Mouse (Mus musculus): Measurements from ENCODE around the gene 1700123O20Rik. TPM values are rescaled to one million over a fixed set of nuclear protein-coding genes. Genes with fewer than 3 reads are reported as not detected.

Gene 1700123O20Rik
- polyA plus RNA-seq, 1 experiment from 2014 or later: 67.5 TPM

- no peak for ATAC-seq
These were observed 48.0 kb downstream of the 1700123O20Rik start for GRCm38 (mm10) chr14:54734004-54734403.

GRCm38 (mm10) chr14:54735221-54735620 lies 49.2 kb downstream of the 1700123O20Rik start:
- H3K4me2 ChIP-seq (replicated peaks; ENCODE audit: low read depth, low read length): no peak overlapping the region
- H3K27me3 ChIP-seq (replicated peaks; ENCODE audit: insufficient read depth, low read length): no peaks in the 10 kb centered on the region
- H3K9ac ChIP-seq (replicated peaks; ENCODE audit: low read depth): no peak overlapping the region
- H3K4me3 ChIP-seq (ENCODE audit: low read depth, low read length): no peak overlapping the region
- no peaks in the 10 kb centered on the region for H3K4me1 ChIP-seq (ENCODE audit: insufficient read depth, low read depth, low read length)
- no peaks in the 10 kb centered on the region for H3K36me3 ChIP-seq (ENCODE audit: insufficient read depth, low read length)
- H3K27ac ChIP-seq (ENCODE audit: low read length): no peak overlapping the region
- no peaks in the 10 kb centered on the region for H3K9me3 ChIP-seq (ENCODE audit: low read length)
- ATAC-seq: no peak
- 65% methylated on average over 4 of the region's 4 CpGs for WGBS
- no peak for DNase-seq (ENCODE audit: low spot score)
- TF ChIP-seq EP300 (IDR thresholded peaks at IDR 0.05) (no peak), CTCF (IDR thresholded peaks at IDR 0.05) (no peak)

More at GRCm38 (mm10) chr14:54734004-54734403, 48.0 kb downstream of the 1700123O20Rik start:
- TF ChIP-seq CTCF (IDR thresholded peaks at IDR 0.05) (no peak), EP300 (IDR thresholded peaks at IDR 0.05) (no peak)
- Histone ChIP-seq H3K4me2 (replicated peaks; ENCODE audit: low read depth, low read length) (no peak overlapping the region), H3K36me3 (ENCODE audit: insufficient read depth, low read length) (no peaks in the 10 kb centered on the region), H3K9ac (replicated peaks; ENCODE audit: low read depth) (no peak overlapping the region), H3K4me1 (ENCODE audit: insufficient read depth, low read depth, low read length) (no peaks in the 10 kb centered on the region), H3K9me3 (ENCODE audit: low read length) (no peaks in the 10 kb centered on the region), H3K27ac (ENCODE audit: low read length) (no peak overlapping the region), H3K4me3 (ENCODE audit: low read depth, low read length) (no peak overlapping the region), H3K27me3 (replicated peaks; ENCODE audit: insufficient read depth, low read length) (no peaks in the 10 kb centered on the region)
- WGBS: 71% methylated on average over 4 of the region's 4 CpGs
- DNase-seq (ENCODE audit: low spot score): no peak

- Histone ChIP-seq H3K36me3 (ENCODE audit: insufficient read depth, low read length) (no peaks in the 10 kb centered on the region), H3K4me1 (ENCODE audit: insufficient read depth, low read depth, low read length) (no peaks in the 10 kb centered on the region), H3K4me2 (replicated peaks; ENCODE audit: low read depth, low read length) (no peak overlapping the region), H3K9ac (replicated peaks; ENCODE audit: low read depth) (no peak overlapping the region), H3K4me3 (ENCODE audit: low read depth, low read length) (no peak overlapping the region), H3K27me3 (replicated peaks; ENCODE audit: insufficient read depth, low read length) (no peaks in the 10 kb centered on the region), H3K9me3 (ENCODE audit: low read length) (no peaks in the 10 kb centered on the region), H3K27ac (ENCODE audit: low read length) (no peak overlapping the region)
- no peak for TF ChIP-seq EP300 (IDR thresholded peaks at IDR 0.05)
- DNase-seq (ENCODE audit: low spot score): no peak
- WGBS: 69% methylated on average over 14 of the region's 14 CpGs
- no peak for ATAC-seq
These were observed 50.8 kb downstream of the 1700123O20Rik start for GRCm38 (mm10) chr14:54736555-54737552.

GRCm38 (mm10) chr14:54737634-54738033 lies 51.6 kb downstream of the 1700123O20Rik start:
- H3K4me2 ChIP-seq (replicated peaks; ENCODE audit: low read depth, low read length): no peak overlapping the region
- ATAC-seq: no peak
- 84% methylated on average over 10 of the region's 10 CpGs for WGBS

More at GRCm38 (mm10) chr14:54737634-54738033, 51.6 kb downstream of the 1700123O20Rik start:
- Histone ChIP-seq H3K36me3 (ENCODE audit: insufficient read depth, low read length) (no peaks in the 10 kb centered on the region), H3K27me3 (replicated peaks; ENCODE audit: insufficient read depth, low read length) (no peaks in the 10 kb centered on the region), H3K4me1 (ENCODE audit: insufficient read depth, low read depth, low read length) (no peaks in the 10 kb centered on the region), H3K9ac (replicated peaks; ENCODE audit: low read depth) (no peak overlapping the region), H3K9me3 (ENCODE audit: low read length) (no peaks in the 10 kb centered on the region), H3K27ac (ENCODE audit: low read length) (no peak overlapping the region), H3K4me3 (ENCODE audit: low read depth, low read length) (no peak overlapping the region)
- TF ChIP-seq EP300 (IDR thresholded peaks at IDR 0.05): no peak
- no peak for TF ChIP-seq CTCF (IDR thresholded peaks at IDR 0.05)
- no peak for DNase-seq (ENCODE audit: low spot score)

Small RNAs within 50 kb of the gene (microRNA-seq; reads per million reads assigned to microRNA genes)
- gene Mir6948: not detected

Other genes with a start within 250 kb of the 1700123O20Rik start
- gene Lrp10, start 222.1 kb upstream of the 1700123O20Rik start, polyA plus RNA-seq (2015; fragmentation: Nextera tagmentation; extraction: Ambion mirVana): 92.5 and 96.5 TPM in 2 replicates
- 11.9 and 16.0 TPM in 2 replicates for gene Rem2, start 210.1 kb upstream of the 1700123O20Rik start, polyA plus RNA-seq (2015; fragmentation: Nextera tagmentation; extraction: Ambion mirVana)
- 21.2 and 24.3 TPM in 2 replicates for gene Prmt5, start 168.7 kb upstream of the 1700123O20Rik start, polyA plus RNA-seq (2015; fragmentation: Nextera tagmentation; extraction: Ambion mirVana)
- gene Haus4, start 131.6 kb upstream of the 1700123O20Rik start, polyA plus RNA-seq (2015; fragmentation: Nextera tagmentation; extraction: Ambion mirVana): 22.1 and 24.2 TPM in 2 replicates
- gene Ajuba, start 108.7 kb upstream of the 1700123O20Rik start, polyA plus RNA-seq (2015; fragmentation: Nextera tagmentation; extraction: Ambion mirVana): 40.0 and 46.4 TPM in 2 replicates
- 3.8 and 6.2 TPM in 2 replicates for gene 4931414P19Rik, start 80.2 kb upstream of the 1700123O20Rik start, polyA plus RNA-seq (2015; fragmentation: Nextera tagmentation; extraction: Ambion mirVana)
- gene Psmb5, start 68.2 kb upstream of the 1700123O20Rik start, polyA plus RNA-seq (2015; fragmentation: Nextera tagmentation; extraction: Ambion mirVana): 231 and 251 TPM in 2 replicates
- 0.04 TPM in 1 of 2 replicates, not detected in the other for gene Psmb11, start 64.8 kb upstream of the 1700123O20Rik start, polyA plus RNA-seq (2015; fragmentation: Nextera tagmentation; extraction: Ambion mirVana)
- gene Gm17606, start 45.3 kb upstream of the 1700123O20Rik start, polyA plus RNA-seq (2015; fragmentation: Nextera tagmentation; extraction: Ambion mirVana): not detected in 2 replicates
- 0.32 and 0.50 TPM in 2 replicates for gene Cdh24, start 44.9 kb upstream of the 1700123O20Rik start, polyA plus RNA-seq (2015; fragmentation: Nextera tagmentation; extraction: Ambion mirVana)
- gene Acin1, start 715 bp downstream of the 1700123O20Rik start, polyA plus RNA-seq (2015; fragmentation: Nextera tagmentation; extraction: Ambion mirVana): 74.0 and 82.5 TPM in 2 replicates
- gene Gm29776, start 12.6 kb downstream of the 1700123O20Rik start, polyA plus RNA-seq (2015; fragmentation: Nextera tagmentation; extraction: Ambion mirVana): 0.20 and 0.25 TPM in 2 replicates
- gene Cebpe, start 26.0 kb downstream of the 1700123O20Rik start, polyA plus RNA-seq (2015; fragmentation: Nextera tagmentation; extraction: Ambion mirVana): 0.58 and 0.69 TPM in 2 replicates
- gene Slc7a8, start 95.7 kb downstream of the 1700123O20Rik start, polyA plus RNA-seq (2015; fragmentation: Nextera tagmentation; extraction: Ambion mirVana): 1.2 TPM in 2 replicates
- not detected in 2 replicates for gene Rnf212b, start 127.9 kb downstream of the 1700123O20Rik start, polyA plus RNA-seq (2015; fragmentation: Nextera tagmentation; extraction: Ambion mirVana)
- 6.2 and 7.5 TPM in 2 replicates for gene Homez, start 184.7 kb downstream of the 1700123O20Rik start, polyA plus RNA-seq (2015; fragmentation: Nextera tagmentation; extraction: Ambion mirVana)
- gene Ppp1r3e, start 191.3 kb downstream of the 1700123O20Rik start, polyA plus RNA-seq (2015; fragmentation: Nextera tagmentation; extraction: Ambion mirVana): 2.5 and 2.7 TPM in 2 replicates
- gene Bcl2l2, start 197.2 kb downstream of the 1700123O20Rik start, polyA plus RNA-seq (2015; fragmentation: Nextera tagmentation; extraction: Ambion mirVana): 5.4 and 6.1 TPM in 2 replicates
- 0.31 and 0.98 TPM in 2 replicates for gene Gm20521, start 197.2 kb downstream of the 1700123O20Rik start, polyA plus RNA-seq (2015; fragmentation: Nextera tagmentation; extraction: Ambion mirVana)
- gene Pabpn1, start 206.3 kb downstream of the 1700123O20Rik start, polyA plus RNA-seq (2015; fragmentation: Nextera tagmentation; extraction: Ambion mirVana): 64.4 and 66.1 TPM in 2 replicates
- gene Slc22a17, start 226.9 kb downstream of the 1700123O20Rik start, polyA plus RNA-seq (2015; fragmentation: Nextera tagmentation; extraction: Ambion mirVana): 13.6 and 13.8 TPM in 2 replicates
- gene Efs, start 239.9 kb downstream of the 1700123O20Rik start, polyA plus RNA-seq (2015; fragmentation: Nextera tagmentation; extraction: Ambion mirVana): 8.1 and 8.5 TPM in 2 replicates
- not detected in 2 replicates for gene Il25, start 246.5 kb downstream of the 1700123O20Rik start, polyA plus RNA-seq (2015; fragmentation: Nextera tagmentation; extraction: Ambion mirVana)

Data from lung, postnatal 0 days (tissue).